Mouse (Mus musculus) myocyte (in vitro differentiated cells): ENCODE data around the gene Rffl.

ENCODE experiments used
- CEBPB ChIP-seq: IDR thresholded peaks from 2 replicates; pipeline ENCODE4 v1.6.1; 2011; ENCODE audit warnings: mild to moderate bottlenecking, moderate library complexity; ENCODE audit not compliant: poor library complexity, insufficient read depth, severe bottlenecking
- MAX ChIP-seq: IDR thresholded peaks from one replicate; pipeline ENCODE4 v1.6.1; 2011; ENCODE audit warnings: low read depth, mild to moderate bottlenecking, control low read depth
- POLR2A ChIP-seq: IDR thresholded peaks from one replicate; pipeline ENCODE4 v1.6.1; 2011; ENCODE audit warnings: low read depth, mild to moderate bottlenecking, control low read depth, moderate library complexity; ENCODE audit not compliant: insufficient read length
- REST ChIP-seq: IDR thresholded peaks from one replicate; pipeline ENCODE4 v1.6.1; 2011; ENCODE audit warnings: mild to moderate bottlenecking, control low read depth, moderate library complexity; ENCODE audit not compliant: insufficient read depth, insufficient read length
- TCF12 ChIP-seq: IDR thresholded peaks from one replicate; pipeline ENCODE4 v1.6.1; 2011; ENCODE audit warnings: mild to moderate bottlenecking, control low read depth; ENCODE audit not compliant: poor library complexity, insufficient read depth, severe bottlenecking
- USF1 ChIP-seq: IDR thresholded peaks from one replicate; pipeline ENCODE4 v1.6.1; 2011; ENCODE audit warnings: low read depth, mild to moderate bottlenecking, control low read depth, moderate library complexity

- no peak for TF ChIP-seq REST
- TF ChIP-seq TCF12: no peak
- TF ChIP-seq POLR2A: no peak
- no peak for TF ChIP-seq MAX
- no peak for TF ChIP-seq USF1
- TF ChIP-seq CEBPB: no peak
Measured at GRCm38 (mm10) chr11:82782197-82782596, 88.8 kb downstream of the Rffl start.
